Mouse (Mus musculus): ENCODE measurements at regions not wholly inside any gene's neighbourhood (a gene's known extent, or its start where the extent isn't known, plus 50 kb on each side); places are given as distances from the start of the nearest gene placed in this dataset.
"Not testable (repeated sequence)": the region's sequence is repeated elsewhere in the genome, so short reads cannot be mapped to it uniquely, and the experiment has no call there.

DNA sequence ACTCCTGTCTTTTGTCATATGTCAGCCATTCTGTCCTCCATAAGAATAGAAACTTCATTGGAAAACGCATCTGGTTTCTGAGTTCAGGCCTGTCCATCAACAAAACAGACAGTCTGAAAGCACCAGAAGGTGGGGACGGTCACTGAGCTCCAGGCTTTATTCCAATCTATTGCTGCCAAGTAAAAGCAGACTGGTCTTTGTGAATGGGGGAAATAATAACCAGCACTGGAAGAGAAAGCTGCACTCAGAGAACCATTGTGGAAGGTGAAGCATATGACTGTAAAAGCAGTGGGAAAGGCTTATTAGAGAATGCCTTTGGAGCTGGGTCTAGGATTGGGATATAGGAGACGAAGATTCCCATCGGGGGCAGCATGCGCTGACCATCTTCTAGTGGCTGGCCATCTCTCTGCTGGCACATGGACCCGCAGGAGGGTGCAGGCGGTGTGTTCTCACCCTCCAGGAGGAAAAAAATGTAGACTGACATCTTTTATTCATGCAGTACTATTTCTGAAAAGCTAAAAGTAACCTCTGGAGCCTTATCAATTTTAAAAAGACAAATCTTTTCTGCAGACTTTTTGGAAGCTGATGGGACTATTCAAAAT lies 1638.0 kb downstream of the Car8 start:
- DNase-seq, result no peak

DNA sequence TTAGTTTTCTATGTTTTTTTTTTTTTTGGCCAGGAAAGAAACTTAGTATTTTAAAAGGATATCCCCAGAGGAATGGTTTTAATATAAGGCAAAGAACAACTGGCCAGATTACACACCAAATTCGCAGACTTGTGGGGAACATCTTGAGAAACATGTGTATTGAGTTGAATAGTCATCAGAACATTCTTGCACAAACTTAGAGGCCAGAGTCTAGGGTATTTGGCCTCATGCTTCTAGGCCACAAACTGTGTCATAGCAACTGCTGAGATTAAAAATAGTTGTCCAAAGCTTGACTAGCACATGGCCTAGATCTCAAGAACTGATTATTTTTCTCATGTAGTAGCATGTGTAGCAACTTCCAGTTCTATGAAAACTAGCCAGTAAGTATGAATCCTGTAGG lies 1642.5 kb downstream of the Car8 start:
- no peak for DNase-seq

DNA sequence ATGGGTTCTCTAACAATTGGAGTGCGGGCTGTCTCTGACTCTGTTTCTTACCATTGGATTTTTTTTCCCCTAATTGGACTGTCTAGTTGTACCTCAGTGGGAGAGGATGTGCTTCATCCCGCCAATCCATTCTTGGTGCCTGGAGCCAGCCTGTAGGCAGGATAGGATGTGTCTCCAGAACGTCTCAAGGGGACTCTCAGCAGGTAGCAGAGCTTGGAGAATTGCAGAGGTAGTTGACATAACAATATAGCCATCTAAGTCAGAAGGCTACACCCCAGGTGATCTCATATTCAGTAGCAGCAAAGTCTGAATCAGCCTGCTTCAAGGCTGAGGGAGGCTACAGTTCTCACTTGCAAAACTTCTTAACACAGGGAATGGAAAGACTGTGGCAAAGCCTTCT lies 1646.0 kb downstream of the Car8 start:
- DNase-seq, result not testable (repeated sequence)

DNA sequence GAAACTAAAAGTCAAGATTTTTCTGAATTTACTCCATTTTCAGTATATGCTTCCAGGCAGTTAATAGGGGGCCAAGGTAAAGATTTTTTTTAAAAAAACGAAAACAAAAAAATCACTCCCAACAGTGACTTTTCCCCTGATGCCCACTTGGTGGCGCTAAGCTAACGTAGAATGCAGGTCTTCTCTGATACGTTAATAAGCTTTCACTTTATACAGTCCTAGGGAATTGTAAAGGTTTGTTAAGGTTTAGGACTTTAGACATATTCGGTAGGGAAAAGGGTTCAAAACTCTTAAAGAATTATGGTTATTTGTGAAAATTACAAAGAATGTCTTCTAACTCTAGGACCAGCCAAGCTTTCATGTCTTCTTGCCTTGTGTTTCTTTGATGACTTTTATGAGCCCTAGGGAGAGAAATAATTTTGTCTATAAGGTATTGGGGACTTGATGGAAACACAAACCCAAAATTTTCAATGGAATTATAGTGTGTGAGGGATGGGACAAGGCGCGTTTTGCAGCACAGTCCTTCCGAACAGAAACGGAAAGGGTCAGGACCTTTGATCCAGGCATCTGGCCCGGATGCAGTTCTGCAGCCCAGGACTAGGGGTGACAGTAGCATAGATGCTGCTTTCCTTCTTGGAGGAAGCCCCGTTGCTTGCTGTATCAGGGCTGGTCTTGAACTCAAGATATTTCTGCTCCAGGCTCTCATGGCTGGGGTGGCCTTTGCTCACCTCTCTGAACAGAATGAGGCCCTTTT lies 1677.1 kb downstream of the Car8 start:
- DNase-seq, result peak; percentile 42 to 46

DNA sequence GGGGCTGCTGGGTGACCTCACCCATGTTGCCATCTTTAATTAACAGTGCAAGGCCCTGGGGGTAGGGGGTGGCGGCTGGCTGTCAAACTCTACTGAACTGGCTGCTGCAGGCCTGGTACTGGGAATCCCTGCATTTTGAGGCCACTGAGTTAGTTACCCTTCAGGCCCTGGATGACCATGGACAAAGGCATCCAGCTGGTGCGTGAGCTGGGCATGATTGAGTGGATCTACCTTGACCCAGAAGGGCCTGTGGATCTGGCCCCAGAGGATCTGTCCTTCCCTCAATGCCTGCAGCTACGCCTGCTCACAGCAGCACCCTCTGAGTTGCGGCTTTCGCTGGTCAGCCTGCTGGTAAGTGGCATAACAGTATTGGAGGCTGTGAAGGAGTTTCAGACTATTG lies 1699.2 kb downstream of the Car8 start:
- no peak for DNase-seq

DNA sequence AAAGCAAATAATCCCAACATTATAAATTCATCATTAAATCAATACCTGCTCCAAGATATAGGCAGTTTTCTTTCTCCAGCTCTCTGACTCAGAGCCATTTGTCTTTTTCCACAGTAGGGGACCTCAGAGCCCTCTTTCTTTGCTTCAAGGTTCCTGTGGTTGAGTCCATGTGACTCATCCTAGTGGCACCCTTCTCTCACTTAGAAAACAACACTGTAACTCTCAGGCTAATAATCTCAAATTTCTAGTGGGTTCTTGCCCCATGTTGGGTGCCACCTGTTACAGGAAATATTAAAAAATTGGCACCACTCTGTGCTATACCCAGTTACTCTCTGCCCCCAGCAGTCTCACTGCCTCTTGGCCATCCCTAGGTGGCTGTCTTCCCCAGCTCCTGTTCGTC lies 1706.4 kb downstream of the Car8 start:
- no peak for DNase-seq

DNA sequence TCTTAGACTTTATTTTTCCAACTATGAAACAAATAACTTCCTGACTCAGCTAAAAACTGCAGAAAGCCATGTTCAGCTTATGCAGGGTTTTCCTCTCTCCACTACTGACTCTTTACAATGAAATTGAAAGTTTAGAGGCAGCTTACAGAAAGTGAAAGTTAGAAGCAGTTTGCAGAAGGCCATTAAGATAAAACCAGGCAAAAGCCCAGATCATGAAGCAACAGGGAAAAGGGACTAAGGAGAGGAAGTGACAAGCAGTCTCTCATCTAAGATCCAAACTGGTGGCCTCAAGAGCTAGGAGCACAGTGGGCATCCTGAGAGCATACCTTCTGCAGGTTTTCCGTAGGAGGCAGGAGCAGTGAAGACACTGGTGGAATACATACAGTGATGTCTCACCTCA lies 1721.2 kb downstream of the Car8 start:
- no peak for DNase-seq

DNA sequence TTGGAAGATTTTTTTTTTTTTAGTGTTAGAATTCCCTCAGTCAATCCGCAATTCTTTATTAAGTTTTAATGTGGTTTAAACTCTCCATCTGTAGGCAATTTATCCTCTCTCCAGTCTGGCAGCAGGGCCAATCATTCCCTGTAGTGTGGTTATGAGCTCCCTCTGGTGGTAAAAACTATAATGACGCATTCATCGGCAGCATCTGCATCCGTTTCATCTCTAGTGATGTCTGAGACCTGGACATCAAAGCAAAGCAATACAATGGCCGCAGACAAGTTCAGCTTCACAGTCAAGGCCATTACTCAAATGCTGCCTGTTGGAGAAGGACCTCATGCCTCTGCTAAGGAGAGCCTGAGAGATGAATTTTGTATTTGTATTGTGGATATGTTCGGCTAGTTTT lies 1721.7 kb upstream of the Impad1 start:
- peak; percentile 46 to 72 for DNase-seq

DNA sequence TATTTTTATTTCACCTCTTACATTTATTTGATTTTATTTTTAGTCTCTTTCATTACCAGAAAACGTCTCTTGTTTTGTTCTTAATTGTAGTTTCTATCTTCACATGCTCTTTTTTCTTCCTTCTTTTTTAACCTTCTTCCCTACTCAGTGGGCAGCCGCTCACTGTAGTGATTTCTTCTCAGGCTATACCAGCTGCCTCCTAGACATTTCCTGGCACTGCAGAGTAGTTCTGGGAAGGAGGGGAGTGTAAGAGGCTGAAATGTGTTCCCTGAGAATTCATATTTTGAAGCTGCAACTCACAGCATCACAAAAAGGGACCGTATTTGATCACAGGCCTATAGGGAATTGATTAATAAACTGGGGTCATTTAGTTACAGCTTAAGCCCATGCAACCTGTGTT lies 1720.5 kb upstream of the Impad1 start:
- no peak for DNase-seq

DNA sequence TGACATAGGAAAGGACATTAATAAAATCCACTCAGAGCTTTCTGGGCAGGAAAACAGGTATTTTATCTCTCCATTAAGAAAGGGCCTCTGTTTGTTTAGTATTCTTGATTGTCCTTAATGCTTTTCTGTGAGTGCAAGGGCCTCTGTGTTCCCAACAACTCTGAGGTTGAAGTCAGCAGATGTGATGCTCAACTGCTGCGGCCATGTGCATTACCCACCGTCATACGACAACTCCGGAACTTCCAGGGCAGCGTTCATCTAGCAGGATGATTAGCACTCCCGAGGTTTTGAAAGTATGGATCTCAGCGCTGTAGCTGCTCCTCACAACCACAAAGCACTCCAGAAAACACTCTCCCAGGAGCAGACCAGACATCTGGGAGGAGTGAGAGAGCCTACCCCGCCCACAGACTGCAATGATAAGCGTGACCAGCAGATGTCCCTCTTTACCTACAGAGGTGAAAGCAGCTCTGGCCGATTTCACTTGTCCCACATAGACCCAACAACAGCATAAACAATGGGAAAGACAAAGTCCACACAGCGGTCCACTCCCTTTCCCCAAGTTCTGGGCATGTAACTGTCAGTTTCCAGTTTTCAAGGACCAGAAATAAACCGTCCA lies 1719.7 kb upstream of the Impad1 start:
- DNase-seq, result peak; percentile 68 to 87

DNA sequence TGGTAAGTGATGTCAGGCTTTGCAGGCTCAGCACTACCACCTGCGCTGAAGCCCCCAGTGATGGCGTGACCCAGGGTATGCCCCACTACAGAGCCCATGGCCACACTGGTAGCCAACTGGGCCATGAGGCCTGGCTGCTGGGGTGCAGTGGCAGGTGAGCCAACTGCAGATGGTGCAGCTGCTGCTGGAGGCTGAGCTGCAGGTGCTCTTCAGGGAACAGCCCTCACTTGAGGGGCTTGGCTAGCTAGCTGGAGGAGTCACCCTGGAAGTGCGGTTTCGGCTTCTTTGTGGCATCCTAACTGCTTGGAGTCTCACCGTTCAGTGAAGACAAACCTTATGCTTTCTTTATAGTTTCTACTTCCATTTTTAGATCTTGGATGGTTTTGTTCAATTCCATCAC lies 1714.9 kb upstream of the Impad1 start:
- peak in 1 of 2 experiments; percentile 29 for DNase-seq

Data from kidney, postnatal 25 days (tissue).